Mouse (Mus musculus): Measurements from ENCODE around the gene Atl1.

DNA sequence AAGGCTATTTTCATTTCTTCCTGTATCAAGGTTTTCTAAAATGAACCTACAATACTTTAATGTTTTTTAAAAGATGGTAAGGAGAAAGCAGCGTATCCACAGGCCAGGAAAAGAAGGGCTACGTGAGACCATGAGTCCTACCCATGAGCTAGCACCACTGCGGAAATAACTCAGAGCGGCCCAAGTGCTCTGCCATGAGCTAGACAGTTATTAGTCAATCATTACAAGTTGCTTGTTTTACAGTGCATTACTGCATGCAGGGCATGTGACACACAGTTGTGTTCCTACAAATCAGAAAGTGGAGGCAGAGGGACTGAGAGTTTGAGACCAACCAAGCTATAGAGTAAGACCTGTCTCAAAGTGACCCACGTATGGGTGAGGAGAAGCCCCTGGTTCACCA lies 8.4 kb upstream of the Atl1 start:
- TF ChIP-seq CTCF (IDR thresholded peaks at IDR 0.05; ENCODE audit: low read depth) (no peak), EP300 (IDR thresholded peaks at IDR 0.05; ENCODE audit: low read depth) (no peak)

Data from heart, postnatal 0 days (tissue).